Mouse (Mus musculus) ovary, adult 18-20 months (tissue): ENCODE measurements around the gene Dnajc12.
"Not testable (repeated sequence)": the region's sequence is repeated elsewhere in the genome, so short reads cannot be mapped to it uniquely, and the experiment has no call there.

ENCODE experiments used
- DNase-seq: peaks from one replicate; pipeline ENCODE4 v3.0.0; 2022; ENCODE audit warnings: low spot score, mixed read lengths

Gene Dnajc12

DNA sequence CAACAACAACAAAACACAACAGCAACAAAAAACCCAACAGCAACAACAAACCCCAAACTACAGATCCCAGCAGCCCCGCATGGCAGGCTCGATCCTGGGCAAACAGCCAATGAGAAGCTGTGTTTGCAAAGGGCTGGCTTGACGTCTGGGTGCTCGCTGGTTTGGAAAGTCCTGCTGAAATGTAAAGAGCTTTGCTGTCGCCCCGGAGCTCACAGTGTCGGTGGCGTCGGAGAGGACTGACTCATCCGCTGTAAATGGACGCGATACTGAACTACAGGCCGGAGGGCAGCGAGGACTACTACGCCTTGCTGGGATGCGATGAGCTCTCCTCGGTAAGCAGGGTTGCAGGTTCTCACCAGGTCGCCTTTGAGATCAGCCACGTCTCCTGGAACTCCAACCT lies 4.2 kb downstream of the Dnajc12 start:
- DNase-seq, result peak; percentile 70

DNA sequence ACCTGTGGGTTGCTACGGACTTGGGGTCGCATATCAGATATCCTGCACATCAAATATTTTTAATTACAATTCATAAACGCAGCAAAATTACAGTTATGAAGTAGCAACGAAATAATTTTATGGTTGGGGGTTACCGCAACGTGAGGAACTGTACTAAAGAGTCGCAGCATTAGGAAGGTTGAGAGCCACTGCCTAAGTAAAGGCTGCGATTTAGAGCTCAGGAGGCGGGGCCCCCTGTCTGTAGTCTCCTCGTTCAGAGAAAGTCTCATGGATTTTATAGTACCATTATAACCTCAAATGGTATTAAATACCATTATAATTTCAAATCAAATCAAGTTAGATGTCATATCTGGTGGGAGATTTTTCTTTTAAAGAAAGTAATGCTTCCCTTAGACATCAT lies 4.7 kb downstream of the Dnajc12 start:
- DNase-seq, result no peak

DNA sequence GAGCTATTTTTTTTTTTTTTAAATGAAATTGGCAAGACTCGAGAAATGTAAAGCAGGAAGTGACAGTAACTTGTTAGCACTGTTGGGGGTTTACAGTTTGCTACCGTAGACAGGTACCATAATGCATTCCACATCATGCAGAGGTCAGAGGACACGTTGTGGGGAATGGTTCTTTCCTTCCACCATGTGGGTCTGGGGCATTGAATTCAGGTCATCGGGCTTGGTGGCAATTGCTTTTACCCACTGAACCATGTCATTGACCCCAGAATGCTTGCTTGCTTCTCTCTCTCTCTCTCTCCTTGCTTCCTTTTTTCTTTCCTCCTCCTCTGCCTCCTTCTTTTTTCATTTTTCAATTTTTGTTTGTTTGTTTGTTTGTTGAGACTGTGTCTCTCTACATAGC lies 6.7 kb downstream of the Dnajc12 start:
- no peak for DNase-seq

DNA sequence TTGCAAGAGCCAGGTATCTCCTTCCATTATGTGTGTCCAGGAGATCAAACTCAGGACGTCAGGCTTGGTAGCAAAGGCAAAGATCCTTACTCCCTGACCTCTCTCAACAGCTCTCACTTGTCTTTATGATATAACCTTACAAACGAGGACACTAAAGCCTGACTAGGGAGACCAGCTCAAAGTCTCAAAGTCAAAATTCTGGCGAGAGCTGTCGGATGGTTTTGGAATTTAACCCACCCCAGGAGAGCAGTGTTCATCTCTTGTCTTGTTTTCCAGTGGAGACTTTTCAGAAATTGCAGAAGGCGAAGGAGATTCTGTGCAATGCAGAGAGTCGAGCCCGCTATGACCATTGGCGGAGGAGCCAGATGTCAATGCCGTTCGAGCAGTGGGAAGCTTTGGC lies 14.7 kb downstream of the Dnajc12 start:
- DNase-seq, result no peak

DNA sequence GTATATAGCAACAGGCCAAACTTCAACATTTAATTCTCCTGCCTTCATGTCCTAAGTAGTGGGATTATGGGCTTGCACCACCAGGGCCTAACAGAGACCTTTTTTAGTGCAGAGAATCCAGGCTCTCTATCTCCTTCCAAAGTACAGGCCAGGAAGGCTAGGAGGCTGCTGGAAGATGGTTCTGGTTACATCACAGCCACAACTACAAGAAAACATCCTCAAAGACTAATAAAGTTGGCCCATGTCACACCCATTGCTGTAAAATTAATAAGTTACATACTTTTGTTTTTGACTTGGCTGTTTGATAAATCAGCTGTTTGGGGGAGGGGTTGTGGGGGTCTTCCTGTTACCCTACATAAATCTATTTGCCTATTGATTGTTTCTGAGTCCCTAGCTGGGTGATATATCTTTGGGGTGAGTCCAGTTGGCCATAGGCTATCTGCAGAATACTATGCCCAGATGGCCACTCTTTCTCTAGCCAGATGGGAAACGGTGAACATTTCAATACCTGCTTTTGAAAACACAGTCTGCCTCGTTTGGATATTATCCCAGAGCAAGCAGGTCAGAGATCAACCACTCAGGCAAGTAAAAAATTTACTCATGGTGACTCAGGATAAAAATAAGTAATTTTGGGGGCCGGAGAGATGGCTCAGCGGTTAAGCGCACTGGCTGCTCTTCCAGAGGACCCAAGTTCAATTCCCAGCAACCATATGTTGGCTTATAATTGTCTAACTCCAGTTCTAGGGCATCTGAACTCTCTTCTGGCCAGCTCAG lies 20.7 kb downstream of the Dnajc12 start:
- no peak for DNase-seq

DNA sequence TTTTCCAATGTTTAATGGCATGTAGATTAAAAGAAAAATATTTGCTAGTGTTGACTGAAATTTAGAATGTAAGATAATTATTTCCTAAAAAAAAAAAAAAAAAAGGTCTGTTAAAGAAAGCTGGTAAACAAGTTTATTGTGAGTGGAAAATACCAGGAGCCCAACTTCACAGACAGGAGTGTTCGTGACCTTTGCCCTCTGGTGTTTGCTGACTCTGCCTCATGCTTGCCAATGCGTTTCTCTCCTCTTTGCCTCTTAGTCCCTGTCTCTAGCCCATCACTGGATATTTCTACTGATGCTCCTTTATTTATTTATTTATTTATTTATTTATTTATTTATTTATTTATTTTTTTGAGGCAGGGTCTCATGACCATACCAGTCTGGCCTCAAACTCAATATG lies 21.4 kb downstream of the Dnajc12 start:
- no peak for DNase-seq

DNA sequence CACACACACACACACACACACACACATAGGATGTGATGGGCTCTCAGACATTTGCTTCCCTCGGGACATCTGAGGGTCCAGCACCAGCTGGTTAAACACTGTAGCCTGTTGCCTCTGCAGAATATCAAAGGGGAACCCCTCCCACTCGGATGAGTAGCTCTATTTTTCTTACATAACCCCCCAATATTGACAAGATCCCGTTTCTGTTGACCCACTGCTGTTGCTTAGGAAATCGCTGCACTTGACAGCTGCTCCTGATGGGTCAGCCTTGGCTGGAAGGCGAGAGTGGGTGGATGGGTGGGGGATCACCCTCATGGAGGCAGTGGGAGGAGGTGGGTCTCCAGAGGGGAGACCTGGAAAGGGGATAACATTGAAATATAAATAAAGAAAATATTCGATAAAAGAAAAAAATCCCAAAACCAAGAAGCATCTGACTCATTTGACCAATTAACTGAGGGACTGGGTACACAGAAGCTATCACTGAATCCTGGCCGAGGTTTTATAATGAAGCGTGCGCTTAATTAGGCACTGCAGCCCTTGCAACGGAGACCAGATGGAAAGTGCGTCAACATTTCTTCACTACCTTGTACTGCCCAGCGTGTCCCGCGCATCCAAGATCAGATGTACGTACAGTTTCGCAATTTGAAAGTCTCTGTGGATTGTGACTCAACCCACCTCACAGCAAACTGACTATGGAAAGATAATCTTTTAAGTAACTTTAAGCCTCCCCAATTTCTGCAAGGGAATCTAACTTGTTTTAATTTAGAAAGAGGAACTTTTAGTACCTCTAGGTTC lies 28.1 kb downstream of the Dnajc12 start:
- DNase-seq, result no peak

DNA sequence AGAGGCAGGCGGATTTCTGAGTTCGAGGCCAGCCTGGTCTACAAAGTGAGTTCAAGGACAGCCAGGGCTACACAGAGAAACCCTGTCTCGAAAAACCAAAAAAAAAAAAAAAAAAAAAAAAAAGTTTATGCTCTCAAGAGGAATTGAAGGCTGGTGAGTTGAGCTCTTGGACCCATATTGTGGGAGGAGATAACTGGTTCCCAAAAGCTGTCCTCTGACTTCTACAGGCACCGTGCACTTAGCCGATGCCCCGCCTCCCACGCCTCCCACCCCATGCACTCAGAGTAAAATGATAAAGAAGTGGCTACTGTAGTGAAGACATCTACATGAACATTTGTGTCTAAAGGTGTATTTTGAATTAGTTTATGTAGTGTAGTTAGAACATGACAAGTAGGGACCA lies 29.4 kb downstream of the Dnajc12 start:
- not testable (repeated sequence) for DNase-seq

DNA sequence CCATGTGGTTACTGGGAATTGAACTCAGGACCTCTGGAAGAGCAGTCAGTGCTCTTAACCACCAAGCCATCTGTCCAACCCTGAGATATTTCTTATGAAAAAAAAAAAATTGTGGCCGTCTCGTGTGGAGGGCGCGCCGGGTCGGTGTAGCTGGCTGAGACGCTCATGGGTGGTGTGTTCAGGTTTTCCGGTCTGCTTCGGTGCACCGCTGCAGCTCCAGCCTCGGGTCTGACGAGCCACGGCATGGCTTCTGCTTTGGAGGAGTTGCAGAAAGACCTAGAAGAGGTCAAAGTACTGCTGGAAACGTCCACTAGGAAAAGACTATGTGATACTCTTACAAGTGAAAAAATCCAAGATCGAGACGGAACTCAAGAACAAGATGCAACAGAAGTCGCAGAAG lies 30.5 kb downstream of the Dnajc12 start:
- no peak for DNase-seq

DNA sequence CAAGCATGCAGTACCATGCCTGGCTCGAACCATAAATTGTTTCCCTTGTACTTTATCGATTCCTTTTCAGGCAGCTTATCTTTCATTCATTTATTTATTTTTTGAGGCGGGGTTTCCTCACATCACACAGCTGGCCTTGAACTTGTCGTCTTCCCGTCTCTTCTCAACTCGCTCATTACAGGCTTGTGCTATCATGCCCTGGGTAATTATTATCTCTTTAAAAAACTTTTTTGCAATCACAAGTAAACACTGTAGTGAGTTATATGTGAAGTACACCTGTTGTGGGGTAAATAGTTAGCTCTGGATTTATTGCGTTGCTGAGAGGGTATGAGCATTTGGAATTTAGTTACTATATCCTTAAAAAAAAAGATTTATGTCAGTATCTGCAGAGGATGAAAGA lies 33.0 kb downstream of the Dnajc12 start:
- no peak for DNase-seq

DNA sequence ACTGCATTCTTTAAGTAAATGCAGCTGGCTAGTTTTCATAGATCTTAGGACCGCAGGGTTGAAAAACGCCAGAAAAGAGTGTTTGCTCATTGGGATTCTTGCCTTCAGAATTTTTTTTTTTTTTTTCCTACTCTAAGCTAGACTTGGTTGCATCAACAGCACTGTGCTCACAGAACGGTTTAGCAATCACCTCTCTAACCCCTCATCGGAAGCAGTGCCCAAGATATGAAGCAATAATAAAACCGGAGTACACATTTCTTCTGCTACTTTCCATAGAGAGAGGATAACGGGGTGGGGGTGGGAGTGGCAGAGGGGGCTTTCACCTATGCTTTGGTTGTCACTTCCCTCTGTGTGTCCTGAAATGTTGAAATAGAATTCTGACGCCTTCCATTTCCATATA lies 33.6 kb downstream of the Dnajc12 start:
- DNase-seq, result no peak

DNA sequence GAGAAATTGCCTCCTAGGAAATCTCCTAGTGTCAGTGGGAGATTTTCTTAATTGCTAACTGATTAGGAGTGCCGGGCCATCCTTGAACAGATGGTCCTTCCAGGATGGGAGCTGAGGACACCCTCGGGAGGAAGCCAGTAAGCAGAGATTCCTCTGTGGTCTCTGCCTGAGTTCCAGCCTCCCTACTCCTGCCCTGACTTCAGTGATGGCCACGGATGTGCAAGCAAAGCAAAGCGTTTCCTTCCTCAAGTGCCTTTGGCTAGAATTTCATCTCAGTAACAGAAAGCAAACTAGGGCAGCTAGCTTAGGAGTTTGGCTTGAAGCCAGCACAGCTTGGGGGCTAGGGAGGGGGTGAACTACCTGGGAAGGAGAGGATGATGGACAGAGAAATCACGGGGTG lies 34.8 kb downstream of the Dnajc12 start:
- DNase-seq, result no peak

DNA sequence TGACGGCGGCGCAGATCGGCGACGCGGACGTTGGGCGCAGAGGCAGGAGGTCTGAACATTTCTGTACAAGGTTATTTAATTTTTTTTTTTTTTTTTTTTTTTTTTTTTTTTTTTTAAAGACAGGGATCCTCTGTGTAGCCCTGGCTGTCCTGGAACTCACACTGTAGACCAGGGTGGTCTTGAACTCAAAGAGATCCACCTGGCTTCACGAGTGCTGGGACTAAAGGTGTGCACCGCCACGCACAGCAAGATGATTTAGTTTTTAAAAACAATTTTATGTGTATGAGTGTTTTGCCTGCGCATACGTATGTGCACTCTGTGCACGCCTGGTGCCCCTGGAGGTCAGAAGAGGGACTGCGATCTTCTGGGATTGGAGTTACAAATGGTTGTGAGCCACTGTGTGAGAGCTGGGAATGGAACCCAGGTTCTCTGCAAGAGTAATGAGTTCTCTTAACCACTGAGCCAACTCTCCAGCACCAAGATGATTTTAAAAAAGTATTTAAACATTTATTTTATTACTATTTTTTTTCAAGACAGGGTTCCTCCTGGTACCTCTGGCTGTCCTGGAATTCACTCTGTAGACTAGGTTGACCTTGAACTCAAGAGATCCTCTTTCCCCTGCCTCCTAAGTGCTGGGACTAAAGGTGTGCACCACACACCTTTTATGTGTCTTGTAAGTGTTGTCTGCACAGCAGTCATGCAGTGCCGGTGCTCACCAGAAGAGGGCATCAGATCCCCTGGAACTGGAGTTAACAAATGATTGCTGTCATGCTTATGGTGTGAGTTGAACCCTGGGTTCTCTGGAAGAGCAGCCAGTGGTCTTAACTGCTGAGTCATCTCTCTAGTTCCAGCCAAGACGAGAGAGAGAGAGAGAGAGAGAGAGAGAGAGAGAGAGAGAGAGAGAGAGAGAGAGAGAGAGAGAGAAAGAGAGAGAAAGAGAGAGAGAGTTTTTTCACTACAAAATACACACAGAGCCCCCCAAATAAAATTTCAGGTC lies 39.8 kb downstream of the Dnajc12 start, which contains the start of gene Gm7075:
Gm7075 (minus strand) TSS at position 51 of the 997 bp plus-strand sequence.
- DNase-seq, result no peak

DNA sequence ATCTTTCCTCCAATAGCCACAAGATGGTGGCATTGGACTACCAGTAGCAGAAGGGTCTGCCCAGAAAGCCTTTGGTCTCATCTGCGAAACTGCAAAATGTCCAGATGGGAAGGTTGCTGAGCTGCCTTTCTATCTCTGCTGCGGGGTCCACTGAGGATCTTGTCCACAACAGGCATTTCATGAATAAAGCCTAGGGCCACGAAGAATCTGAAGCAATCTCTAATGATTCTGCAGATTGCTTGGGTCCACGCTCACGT lies 40.4 kb downstream of the Dnajc12 start:
- no peak for DNase-seq

DNA sequence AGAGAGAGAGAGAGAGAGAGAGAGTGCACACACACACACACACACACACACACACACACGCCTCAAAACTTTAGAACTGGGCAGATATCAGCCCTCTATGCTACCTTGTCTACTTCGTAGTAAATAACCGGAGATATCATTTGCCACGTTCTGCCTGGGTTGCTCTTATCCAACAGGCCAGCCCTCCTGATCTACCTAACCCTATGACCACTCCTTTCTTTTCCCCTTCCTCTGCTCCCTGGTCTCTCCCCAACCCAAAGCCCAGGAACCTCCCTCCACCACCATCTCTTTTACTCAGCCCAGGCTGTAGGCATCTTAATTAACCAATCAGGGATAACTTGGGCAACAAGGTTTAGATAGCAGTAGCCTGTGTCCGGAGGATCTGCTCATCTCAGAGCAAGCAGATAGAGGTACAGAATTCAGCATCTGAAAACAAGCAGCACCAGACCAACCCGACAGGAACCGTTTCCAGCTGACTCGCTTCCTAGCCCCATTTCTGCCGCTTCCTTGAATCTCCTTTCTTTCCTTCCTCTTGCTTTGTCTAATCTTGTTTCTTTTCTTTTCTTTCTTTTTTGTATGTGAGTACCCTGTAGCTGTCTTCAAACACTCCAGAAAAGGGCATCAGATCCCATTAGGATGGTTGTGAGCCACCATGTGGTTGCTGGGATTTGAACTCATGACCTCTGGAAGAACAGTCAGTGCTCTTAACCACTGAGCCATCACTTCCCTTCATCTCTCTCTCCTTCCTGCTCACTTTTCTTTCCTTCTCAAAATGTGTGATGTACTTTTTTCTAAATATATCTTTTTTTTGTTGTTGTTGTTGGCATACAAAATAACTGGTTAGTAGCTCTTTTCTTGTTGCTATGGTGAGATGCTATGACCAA lies 41.6 kb downstream of the Dnajc12 start:
- DNase-seq, result no peak

DNA sequence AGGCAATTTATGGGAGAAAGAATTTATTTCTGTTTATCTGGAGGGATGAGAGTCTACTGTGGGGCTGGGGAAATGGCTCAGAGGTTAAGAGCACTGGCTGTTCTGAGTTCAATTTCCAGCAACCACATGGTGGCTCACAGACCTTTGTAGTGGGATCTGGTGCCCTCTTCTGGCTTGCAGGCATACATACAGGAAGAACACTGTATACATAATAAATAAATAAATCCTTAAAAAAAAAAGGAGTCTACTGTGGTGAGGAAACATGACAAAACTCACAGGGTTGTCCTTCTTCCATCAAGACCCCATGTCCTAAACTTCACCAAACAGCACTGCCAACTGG lies 42.2 kb downstream of the Dnajc12 start:
- DNase-seq, result no peak

DNA sequence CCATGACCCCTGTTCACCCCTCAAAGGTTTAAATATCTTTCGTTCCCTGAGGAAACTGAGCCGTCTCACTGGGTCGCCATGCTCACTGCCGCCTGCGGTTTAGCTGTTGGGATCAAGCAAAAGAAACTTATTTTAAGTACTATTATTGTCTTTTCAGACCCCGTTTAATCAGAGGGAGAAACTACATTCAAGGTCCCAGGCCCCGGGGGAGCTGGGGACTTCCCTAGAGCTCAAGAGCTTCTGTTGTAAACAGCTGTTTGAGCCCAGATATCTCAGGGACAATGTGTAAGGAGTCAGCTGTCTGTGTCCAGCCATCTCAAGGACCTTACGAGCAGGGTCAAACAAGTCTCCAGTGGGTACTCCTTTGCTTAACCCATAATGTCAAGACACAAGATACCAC lies 44.9 kb downstream of the Dnajc12 start:
- DNase-seq, result peak; percentile 61

DNA sequence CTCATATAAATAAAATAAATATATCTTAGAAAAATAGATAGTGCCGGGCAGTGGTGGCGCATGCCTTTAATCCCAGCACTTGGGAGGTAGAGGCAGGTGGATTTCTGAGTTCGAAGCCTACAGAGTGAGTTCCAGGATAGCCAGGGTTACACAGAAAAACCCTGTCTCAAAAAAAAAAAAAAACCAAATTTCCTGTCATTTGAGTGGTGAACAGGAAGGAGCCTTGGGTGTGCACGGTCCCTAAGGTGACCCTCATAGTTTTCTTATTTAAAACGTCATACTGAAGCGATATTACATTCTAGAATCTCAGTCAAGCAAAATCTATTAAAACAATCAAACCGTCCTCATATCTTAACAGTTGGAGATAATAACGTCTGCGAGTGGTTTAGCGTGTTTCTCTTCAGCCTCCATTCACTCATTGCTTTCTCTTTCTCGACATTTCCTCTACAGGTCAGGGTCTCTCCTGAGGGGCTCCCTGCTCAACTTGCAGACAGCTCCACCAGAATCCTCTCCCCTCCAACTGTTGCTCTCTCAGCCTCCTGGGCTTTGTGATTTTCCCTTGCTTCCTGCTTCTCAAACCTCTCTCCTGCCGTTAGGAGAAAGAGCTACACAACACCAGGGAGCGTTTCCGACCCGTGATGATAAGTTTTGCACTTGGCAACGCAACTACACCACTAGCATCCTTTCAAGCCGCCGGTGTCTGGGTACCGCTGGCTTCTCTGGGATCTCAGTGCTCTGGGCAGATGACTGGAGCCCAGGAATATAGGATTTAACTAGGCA lies 46.2 kb downstream of the Dnajc12 start:
- DNase-seq, result no peak

DNA sequence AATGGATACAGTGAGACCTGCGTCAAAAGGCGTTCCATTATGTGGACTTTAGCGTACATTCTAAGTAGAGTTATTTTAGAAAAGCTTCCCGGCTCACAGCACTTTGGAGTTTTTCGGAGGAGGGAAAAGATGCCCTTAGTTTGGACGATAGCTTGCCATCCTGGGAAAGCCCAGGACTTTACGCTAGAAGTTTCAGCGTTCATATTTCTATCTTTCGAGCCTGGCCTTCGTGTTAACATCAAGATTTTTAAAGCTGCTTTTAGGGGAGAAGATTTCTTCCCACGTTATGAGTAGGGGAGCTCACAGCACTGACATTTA lies 46.7 kb downstream of the Dnajc12 start:
- no peak for DNase-seq

DNA sequence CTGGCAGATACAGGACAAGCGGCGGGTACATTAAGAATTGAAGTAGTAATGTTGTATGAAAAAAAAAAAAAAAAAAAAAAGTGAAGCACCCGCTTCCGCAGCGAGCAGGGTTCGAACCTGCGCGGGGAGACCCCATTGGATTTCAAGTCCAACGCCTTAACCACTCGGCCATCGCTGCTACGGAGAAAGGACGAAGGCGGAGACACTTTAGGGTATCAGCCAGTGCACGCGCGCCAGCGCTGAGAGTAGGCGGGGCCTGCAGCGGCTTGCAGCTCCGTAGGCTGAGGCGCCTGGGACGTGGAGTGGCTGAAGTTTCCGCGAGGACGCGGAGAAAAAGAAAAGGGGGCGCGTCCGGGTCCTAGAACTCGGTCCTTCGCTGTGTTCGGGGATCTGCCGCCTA lies 47.1 kb downstream of the Dnajc12 start:
- peak; percentile 94 for DNase-seq

DNA sequence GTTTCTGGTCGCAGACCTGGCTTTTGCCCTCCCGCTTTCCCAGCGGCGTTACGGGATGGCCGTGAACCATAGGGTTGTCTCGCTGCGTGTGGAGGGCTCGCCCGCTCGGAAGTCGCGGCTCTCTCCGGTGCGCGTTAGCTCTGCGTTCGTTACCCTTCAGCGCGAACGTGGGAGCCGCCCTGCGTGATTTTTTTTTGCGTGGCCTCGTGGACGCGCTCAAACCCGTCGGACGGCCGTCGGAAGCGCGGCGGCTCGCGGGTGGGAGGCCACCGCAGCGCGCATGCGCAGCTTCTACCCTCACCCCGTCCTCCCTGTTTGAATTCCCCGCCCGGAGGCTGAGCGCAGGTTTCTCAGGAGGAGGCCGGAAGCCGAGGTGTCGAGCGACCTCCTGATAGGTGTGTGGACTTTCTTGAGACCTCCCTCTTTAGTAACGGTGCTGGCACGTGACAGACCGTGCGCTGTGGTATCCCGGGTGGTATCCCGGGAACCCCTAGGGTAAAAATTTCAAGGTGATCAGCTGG lies 47.6 kb downstream of the Dnajc12 start, which contains the start of gene Ctnna3:
Ctnna3 (plus strand) TSS at position 314 of the 521 bp plus-strand sequence.
- DNase-seq, result peak; percentile 87
